Mouse (Mus musculus) liver, embryonic 14.5 days (tissue): Measurements from ENCODE around the gene Elac2.

Experiments
- CTCF ChIP-seq: IDR thresholded peaks from 2 replicates; pipeline ENCODE4 v1.5.1; 2016; ENCODE audit warnings: antibody characterized with exemption, low read depth, control low read depth
- EP300 ChIP-seq: IDR thresholded peaks from 2 replicates; pipeline ENCODE4 v1.6.1; 2016; ENCODE audit warnings: antibody characterized with exemption, low read depth

DNA sequence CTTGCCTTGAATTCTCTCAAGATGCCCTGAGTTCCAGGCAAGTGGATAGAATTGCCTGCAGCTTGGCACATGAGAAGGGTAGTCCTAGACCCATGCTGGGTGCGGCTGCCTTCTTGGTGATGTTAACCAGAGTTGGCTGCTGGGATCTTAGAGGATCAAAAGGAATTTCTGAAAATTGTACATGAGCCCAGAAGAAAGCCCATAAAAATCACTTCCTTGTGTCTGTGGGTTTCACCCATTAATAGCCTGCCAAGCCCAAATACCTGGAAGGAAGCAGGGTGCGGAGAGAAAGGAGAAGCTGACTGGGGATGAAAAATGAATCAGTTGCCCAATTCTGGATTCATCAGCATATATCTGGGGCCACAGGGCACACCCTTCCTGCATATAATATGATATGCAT is 41.6 kb upstream of the Elac2 start:
- TF ChIP-seq CTCF (no peak), EP300 (no peak)
